Mouse (Mus musculus) right cerebral cortex, postnatal 4 days (tissue): ENCODE data around the gene Sbf2.
A peak's percentile ranks its signal among the peaks of the same experiment; 100 is the strongest.

ENCODE experiments used
- DNase-seq: peaks from one replicate; pipeline ENCODE4 v3.0.0-alpha.2; 2022

Sbf2 gene

DNA sequence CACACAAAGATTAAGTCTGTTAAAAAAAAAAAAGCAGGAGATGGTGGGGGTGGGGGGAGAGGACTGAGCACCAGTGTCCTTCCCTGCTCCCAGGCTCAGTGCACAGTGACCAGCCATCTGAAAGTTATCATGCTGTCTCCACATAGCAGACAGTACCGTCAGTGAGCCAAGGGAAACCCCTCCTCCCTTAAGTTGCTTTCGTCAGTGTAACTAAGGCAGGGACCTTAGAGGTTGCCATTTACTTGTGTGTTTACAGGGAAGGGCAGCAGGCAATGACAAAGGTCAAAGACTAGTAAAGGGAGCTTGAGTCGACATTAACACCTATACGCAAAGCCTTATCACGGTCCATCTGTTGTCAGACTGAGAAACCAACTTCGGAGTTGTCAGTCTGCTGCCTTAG, 311.8 kb downstream of the Sbf2 start:
- no peak for DNase-seq

DNA sequence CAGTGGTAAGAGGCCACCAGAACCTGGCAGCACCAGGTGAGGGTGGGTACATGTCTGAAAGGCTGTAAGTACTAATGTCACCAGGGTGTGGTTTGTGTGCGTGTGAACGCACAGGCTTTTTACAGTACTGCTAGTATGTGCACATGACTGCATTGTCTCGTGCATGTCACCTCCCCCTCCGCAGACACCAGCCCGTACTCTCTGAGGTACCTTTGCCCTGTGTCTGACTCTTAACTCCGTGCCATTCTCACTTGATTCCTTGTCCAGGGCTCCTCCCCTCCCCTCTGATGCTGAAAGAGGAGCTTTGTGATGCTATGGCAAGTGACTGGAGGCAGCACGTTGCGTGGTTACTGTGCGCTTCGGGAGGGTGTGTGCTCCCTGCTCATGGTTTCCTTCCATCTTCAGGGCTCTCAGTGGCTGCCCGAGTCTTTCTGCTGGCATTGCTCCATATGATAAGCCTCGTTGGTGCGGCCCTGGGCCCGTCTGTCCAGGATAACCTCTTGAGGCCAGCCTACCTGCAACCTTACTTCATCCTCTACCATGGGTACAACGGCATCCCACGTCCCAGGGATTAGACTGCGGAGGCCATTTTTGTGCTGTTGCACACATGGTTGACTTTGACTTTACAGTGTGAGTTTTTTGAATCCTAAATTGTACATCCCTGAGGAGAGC, 315.8 kb downstream of the Sbf2 start:
- no peak for DNase-seq

DNA sequence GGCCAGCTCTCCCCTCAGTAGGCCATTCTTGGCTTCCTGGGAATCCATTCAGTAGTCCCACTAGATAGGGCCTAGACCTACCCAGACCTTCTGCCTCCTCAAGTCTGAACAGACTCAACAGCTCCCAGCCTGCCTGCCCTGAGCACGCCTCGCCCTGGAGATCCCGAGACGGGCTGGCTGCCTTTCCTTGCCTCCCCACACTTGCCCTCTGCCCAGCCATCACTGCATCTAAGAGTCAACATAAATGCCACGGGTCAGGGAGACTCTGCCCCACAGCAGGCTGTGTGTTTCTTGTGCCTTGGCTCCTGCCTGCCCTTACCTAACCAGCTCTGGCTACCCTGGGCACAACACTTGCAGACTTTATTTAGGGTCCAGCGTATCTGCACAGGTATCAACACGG, 316.6 kb downstream of the Sbf2 start:
- no peak for DNase-seq

DNA sequence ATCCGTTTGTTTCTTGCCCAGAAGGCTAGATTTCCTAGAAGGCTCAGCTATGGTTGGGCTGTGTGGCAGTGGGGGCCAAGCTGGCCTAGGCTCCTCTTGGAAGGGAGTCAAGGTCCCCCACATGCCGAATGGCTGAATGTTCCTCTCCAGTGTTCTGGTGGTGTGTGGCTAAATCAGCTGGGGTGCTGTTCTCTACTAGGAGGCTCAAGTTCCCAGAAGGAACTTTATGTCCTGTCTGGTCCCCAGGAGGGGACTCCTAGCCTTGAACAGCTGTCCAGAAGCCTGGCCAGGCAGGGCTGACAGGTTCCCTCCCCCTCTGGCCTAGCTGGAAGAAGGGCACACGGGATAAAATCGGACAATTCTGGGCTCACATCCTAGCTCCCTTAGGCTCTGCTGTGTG, 317.1 kb downstream of the Sbf2 start:
- DNase-seq: no peak

DNA sequence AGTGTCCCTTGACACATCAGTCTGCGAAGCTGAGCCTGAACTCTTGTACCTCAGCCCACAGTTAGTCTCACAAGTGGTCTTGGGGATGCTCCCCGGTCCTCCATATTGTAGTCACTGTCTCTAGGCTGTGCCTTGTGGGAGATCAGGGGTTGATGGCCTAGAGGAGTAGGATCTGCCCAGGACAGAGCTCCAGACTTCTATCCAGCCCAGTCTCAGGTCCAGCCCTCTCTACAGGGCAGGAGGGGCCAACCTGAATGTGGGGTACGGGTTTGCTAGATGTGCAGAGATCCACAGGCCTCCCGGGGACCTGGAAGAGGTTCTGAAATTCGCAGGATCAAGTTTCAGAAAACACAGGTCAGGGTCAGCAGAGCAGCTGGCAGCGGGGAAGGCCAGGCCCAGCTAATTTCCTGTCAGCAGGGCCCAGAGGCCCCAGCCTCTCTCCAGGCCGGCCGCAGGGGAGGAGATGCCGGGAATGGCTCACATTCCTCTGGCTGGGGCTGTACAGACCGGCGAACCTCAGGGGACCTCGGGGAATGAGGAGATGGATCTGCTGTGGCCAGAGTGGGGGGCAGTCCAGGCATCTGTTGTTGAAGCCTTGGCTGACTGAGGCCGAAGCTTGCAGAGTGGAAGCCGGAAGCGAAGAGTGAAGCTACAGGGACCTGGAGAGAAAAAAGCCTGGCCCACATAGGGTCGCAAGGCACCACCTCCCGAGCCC, 317.7 kb downstream of the Sbf2 start:
- DNase-seq: no peak

DNA sequence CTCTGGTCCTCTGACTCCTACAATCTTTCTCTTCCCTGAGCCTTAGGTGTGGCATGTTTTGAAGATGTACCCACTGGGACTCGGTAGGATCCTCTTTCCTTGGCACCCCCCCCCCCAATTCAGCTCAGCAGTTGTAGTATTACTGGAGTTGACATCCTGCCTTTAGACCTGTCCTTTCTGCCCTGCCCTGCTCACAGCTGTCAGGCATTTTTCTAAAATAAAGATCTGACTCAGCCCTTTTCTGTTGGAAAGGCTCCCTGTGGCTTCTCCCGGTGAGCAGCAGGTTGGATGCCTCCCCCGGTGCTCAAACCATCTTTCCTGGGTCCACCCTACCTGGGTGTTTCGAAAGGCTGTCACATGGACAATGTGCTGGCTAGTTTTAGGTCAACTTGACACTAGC, 325.1 kb downstream of the Sbf2 start:
- no peak for DNase-seq

DNA sequence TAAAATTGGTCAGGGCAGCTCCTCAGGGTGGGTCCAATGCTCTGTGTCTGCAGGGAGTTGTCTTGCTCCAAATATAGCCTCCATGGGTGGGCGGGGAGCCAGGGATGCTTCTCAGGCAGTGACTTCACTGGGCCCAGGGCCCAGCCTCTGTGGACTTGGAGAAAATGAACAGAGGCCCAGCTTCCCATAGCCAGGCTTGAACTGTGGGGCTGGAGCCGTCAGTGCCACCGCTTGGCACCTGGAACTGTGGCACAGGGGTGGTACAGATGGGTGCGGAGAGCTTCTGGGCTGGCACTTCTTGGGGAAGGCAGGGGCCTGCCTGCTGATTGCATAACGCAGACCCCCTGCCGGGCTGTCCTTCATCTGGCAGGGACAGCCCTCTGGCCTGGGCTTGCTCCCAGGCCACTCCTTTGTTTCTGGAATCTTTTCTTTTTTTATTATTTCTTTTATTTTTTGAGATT, 326.0 kb downstream of the Sbf2 start:
- peak; percentile 60 for DNase-seq

DNA sequence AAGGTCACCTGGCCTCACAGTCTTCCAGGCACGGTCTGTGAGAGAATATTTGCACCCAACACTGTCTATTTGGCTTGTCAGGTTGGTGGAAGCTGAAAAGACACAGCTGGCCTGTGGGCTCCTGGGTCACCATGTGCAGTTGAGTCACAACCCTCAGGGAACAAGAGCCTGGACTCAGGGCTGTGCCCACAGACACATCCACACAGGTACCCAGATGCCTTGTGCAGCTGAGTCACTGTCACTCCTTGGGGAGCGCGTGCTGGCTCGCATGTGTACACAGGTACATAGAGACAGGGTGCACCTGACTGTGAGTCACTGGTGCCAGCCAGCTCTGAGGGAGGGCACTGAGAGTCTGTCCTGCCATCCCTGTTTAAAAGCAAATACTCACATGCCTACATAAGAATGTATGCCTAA, 326.5 kb downstream of the Sbf2 start:
- DNase-seq: no peak

DNA sequence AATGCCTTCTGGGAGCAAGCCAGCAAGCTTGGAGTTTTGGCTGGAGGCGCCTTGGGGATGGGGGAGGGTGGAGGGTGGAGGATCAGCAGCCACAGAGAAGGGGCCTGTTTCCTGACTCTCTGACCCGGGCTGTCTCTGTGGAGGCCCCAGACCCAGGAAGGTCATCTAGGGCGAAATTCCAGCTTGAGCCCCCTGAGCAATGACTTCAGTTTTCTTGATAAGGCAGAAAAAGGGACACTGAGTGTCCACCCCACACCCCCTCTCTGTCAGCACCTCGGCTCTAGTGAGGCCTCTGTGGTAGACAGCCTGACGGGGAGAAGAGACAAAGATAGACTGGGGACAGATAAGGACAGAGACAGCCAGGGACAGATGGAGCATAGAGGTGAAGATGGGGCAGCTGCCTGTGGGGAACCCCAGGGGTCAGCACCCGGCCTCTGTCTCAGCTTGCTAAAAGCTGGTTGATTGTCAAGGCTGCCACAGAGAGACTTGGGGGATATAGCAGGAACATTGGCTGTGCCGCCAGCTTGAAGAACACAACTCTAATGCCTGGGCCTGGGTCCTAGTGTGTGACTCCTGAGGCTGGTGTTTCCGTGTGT, 327.1 kb downstream of the Sbf2 start:
- no peak for DNase-seq

DNA sequence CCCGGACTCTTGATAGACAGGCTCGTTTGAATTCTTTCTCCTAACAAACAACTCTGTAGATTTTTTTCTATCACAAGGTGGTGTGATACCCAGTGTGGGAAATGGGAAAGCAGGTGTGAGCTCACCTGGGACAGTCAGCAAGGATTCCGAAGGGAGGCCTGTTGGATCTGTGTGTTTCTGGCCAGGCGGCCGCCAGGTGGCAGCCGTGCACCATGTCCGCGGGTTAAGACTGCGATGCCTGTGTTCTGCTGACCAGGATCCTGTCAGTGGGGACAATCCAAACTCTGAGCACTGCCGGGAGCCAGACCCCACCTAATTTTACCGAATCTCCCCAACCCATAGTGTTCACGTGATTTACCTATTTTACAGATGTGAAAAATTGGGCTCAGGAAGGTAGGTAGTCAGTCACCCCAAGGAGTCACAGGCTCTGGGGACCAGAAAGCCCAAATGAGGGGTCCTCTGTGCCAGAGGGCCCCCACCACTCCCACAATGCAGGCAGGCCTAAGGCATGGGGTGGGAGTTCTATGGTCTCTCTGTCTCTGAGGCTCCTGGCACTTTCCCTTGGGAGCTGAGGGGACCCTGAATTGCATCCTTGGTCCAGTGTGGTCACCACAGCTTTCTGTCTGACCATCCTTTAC, 327.8 kb downstream of the Sbf2 start:
- DNase-seq: peak; percentile 86

DNA sequence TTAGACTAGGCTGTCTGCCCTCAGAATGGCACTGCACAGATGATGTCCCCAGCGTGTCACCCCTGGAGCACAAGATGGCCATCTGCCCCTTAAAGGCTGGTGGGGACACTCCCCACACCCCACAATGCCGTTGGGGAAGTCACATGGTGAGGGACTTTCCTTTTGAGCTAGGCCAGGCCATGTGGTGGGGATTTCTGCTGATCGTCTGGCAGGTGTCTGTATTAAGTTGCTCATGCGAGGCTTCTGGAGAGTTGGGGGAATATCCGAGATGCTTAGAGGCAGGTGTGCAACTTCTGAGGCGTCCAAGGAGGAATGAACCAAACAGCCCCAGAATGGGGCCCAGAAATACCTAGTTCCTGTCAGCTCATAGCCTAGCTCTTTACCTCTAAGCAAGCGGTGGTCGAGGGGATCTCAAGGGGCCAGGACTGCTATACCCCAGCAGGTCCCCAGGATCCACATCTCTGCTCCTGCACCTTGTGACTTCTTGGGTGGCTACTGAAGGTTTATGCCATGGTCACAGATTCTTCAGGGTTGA, 328.5 kb downstream of the Sbf2 start:
- no peak for DNase-seq

DNA sequence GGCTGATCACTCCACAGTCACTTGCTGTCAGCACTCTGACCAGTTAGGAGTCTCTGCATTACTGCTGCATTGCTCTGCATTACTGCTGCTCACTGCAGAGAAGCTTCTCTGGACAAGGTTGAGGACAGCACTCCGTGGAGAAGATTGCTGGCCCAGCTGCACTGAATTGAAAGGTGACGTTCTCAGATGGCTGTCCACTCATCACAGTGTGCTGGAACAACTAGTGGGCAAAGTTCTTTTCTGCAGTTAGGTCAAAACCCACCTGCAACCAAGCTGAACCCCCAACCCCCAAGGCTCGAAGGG, 328.9 kb downstream of the Sbf2 start:
- no peak for DNase-seq

DNA sequence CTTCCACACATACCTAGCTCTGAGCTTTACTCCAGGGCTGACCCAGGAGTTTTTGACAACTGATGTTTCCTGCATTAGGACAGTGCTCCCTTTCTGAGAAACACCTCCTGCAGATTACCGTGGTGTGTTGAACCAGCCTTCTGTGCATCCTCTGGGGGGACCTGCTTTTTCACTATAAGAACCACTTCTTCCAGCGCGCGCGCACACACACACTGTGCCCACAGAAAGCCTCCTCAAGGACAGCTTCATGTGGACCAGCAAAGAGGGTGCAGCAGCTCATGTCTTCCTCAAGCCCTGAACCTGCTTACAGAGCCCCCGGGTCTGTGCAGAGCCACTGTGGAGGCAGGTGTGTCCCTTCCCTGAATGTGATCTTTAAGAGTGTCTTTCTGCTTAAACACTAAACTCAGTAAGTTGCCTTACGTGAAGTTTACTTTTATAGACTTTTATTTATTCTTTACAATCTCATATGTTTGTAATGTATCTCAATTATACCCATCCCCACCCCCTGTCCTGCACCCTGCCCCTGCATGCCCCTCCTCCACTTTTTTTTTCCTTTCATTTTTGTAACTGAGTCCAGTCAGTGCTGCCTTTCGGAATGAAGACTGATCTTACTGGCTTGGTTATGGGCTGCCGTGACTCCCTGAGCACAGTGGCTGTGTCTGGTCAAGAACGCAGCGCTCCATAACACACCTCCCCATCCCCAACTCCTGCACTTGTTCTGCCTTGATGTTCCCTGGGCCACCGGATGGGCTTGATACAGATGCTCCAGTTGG, 329.5 kb downstream of the Sbf2 start:
- DNase-seq: no peak

DNA sequence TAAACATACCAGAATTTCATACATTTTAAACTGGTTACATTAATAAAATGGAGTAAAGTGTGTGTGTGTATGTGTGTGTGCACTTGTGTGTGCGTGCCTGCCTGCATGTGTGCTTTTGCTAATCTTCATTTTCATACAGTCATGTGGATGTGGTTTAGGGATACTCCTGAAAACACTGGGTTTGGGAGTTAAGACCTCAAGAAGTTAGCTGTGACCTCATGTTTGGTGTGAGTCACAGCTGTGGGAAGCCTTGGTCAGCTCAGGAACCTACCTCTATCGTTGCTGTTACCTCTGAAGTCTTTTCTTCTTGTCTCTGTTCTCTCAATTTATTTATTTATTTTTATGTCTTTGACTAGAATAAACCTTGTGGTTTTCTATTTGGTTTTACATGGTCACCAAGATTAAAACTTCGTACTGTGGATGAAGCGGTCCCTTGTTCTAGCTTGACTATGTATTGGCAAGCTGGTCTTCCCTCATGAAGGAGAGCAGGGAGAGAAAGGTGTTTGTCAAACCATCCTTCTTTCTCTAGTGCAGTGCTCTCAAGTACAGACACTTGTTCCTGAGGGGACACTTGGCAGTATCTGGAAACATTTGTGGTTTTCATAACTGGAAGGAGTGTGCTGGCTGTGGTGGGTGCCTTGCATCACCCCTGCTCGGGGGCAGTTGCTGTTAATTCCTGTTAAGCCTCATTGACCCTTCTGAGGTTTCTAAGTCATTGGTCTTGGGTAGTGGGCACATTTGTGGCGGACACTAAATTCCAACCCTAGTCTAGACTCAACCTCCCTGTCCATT, 331.0 kb downstream of the Sbf2 start:
- DNase-seq: no peak

DNA sequence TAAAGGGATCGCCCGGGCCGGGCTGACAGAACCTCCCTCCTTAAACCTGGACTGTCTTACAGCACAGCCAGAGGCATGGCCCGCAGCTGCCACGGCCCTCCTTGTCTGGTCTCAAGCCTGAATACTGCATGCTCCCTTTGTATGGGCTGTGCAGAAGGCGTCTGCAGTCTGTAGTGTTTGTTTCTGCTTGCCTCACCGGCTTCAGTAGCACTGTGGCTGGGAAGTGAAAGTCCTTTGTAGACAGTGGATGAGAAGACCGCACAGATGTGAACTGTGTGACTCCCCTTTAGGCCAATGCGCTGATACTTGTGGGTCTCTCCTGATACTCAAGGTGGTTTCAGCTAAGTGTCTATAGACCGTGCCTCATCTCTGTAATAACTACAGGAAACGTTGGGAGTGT, 331.9 kb downstream of the Sbf2 start:
- DNase-seq: no peak

DNA sequence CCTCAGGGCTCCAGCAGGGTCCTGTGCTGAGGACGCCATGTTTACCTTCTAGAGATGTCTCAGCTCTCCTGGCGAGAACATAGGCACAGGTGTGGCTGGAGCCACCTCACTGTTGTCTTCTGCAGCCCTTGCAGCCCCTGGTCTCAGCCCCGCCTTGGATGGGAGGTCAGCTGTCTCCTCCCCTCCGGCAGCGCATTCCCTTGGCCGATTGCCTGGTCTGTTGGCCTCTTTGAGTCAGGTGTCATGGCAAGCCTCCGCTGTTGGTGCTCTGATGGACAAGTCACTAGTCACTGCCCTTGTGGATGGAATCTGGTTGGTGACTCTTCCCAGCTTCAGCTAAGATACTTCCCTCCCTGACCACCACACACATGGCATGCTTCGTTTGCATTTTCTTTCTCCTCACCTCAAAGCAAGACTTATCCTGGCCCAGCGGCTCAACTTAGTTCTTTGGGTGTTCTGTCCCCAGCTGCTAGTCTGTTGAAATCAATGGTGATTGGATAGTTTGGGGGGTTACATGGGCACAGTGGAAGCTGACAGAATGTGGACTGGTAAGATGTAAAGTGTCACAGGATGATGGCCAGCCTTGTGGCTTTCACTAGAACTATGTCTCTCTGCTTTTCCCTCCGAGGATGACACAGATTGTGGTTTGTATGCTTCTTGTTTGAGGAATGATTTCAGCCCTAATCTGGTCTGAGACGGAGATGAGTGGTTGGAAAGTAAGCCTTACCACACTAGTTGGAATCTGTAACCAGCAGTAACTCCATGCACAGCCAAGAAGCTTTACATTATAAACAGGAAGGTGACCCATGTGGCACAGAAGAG, 333.1 kb downstream of the Sbf2 start:
- DNase-seq: no peak

DNA sequence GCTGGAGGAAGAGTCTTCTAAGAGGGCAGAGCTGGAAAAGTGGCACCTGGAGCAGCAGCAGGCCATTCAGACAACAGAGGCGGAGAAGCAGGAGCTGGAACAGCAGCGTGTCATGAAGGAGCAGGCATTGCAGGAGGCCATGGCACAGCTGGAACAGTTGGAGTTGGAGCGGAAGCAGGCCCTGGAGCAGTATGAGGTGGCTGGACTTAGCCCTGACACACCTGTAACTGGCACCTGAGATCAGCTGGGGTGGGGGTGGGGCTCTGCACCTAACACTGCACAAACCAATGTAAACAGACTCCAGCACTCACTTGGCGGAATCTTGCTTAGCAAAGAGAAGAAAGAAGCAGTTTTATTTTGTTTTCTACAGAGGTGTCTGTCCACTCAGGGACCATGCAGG, 335.5 kb downstream of the Sbf2 start:
- DNase-seq: no peak

DNA sequence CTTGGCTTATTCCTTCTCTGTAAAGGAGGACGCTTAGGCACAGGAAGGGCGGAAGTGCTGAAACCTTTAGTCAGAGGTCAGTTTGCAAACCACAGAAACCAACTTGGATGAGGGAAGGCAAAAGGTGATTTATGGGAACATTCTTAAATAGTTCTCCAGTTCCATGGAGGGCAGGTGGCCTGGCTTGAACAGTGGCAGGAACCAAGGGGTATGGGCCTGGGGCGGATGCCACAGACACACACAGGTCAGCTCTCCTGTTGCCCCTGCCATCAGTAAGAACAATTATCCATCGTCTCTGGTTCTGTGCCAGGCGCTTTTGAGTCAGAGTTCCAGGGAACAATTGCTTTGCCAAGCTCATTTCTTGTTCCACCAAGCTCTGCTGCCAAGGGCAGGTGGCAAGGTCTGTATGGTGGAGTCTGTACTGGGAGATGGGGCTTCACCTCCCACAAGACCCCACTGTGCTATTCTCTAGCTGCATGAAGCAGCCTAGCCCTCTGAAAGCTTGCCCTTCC, 336.9 kb downstream of the Sbf2 start:
- DNase-seq: no peak

DNA sequence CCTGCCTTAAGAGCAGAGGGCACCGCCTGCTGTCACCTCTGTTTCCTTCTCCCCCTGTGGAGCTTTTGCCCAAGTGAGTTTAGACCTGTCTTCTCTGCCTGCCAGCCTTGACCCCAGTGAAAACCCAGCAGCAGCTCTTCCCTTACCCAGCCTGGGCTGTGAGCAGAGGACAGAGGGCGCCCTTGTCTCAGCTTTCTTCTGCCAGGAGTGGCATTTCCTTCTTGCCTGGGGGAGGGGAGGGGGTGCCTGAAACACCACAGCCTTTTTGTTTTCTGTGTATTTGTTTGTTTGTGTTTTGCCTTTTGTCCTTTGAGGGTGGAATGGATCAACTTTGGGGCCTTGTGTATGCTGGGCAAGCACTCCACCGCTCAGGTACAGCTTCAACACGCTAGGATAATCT, 342.3 kb downstream of the Sbf2 start:
- DNase-seq: no peak

DNA sequence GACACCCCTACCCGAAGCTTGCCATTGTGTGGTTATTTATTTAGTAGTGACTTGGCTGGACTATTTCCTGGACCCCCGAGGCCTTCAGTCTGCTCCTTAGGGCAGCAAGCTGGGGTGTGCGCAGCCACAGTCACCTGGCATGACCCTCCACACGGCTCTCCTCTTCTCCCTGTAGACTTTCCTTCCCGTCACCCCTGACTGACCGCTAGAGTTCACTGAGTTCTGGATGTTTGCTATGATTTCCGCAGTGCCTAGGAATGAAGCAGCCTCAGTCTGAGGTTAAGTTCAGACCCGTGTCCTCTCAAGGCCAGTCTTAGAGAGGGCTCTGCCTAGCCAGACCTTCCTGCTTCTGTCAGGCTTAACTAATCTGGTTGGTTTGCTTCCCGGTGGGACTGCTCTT, 342.9 kb downstream of the Sbf2 start:
- no peak for DNase-seq

DNA sequence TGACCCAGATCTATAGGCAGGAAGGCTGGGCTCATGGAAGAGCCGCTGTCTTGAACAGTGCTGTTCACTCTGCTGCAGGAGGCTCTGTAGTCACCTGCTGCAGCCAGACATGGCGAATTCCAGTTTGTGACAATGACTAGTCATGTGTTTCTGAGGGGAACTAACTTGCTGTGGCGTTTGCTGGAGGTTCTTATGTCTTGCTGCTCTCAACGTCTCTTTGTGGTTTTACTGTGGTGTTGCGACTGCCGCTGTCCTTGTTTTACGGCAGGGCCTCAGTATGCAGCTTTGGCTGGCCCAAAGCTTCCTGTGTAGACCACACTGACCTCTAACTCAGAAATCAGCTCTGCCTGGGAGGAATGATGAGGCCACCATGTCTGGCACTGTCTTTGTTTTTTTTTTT, 344.3 kb downstream of the Sbf2 start:
- no peak for DNase-seq
